Mouse (Mus musculus): ENCODE measurements around the gene Spata32. TPM values are rescaled to one million over a fixed set of nuclear protein-coding genes. Genes with fewer than 3 reads are reported as not detected.

The Spata32 gene
- polyA plus RNA-seq, 1 experiment from 2014 or later = not detected

DNA sequence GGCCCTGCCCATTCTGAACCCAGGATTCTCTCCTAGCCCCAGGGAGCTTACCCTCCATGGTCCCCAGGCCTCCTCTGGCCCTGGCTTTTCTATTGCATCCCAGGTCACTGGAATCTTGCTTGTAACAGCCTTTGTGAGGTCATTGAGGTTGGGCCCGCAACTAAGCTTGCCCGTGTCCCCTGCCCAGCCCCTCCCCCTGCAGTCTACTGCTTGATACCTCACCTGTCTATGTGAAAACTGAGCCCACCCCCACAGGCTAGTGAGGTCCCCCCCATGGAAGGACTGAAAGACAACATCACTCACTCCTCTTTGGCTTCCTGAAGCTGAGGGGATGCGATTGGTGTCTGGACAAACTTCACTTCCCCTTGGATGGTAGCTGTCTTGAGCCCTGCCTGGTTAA, 9.8 kb downstream of the Spata32 start, which contains the start of gene 1700023F06Rik:
1700023F06Rik (minus strand) TSS at position 101 of the 400 bp plus-strand sequence.
- 84% methylated on average over 3 of the region's 3 CpGs for WGBS
- no peaks in the 10 kb centered on the region for H3K4me1 ChIP-seq (replicated peaks; ENCODE audit: control insufficient read depth, insufficient read depth, low read length)
- no peak for DNase-seq (ENCODE audit: low spot score)
- no peak within 1 kb of the TSS for H3K9ac ChIP-seq (ENCODE audit: low read length)
- no peak within 1 kb of the TSS for H3K4me2 ChIP-seq (ENCODE audit: low read length)
- no peak within 1 kb of the TSS for H3K4me3 ChIP-seq (ENCODE audit: low read depth, low read length)
- ATAC-seq (replicated peaks; ENCODE audit: low FRiP score, low TSS enrichment, low read depth) = no peak
- H3K27me3 ChIP-seq (replicated peaks; ENCODE audit: control insufficient read depth, insufficient read depth, low read length) = no peaks in the 10 kb centered on the region
- no peaks in the 10 kb centered on the region for H3K36me3 ChIP-seq (ENCODE audit: control insufficient read depth, insufficient read depth, low read length)
- no peak within 1 kb of the TSS for H3K27ac ChIP-seq (ENCODE audit: low read depth)
- H3K9me3 ChIP-seq (ENCODE audit: control insufficient read depth, low read length) = no peaks in the 10 kb centered on the region

DNA sequence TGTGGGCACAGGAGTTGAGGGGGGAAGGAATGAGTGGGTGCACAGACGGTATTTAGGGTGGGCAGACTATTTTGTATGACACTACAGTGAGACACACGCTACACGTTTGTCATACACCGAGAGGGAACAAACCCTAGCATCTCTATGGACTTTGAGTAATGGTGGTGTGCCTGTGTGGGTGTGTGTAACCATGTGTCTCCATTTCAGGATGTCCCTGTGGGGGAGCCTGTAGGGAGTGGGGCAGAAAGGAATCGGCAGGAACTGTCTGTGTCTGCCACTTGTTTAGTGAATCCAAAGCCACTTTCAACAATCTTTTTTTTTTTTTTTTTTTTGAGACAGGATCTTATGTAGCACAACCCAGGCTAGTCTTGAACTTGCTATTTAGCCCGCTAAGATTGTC, 12.0 kb downstream of the Spata32 start:
- Histone ChIP-seq H3K27me3 (replicated peaks; ENCODE audit: control insufficient read depth, insufficient read depth, low read length) (no peaks in the 10 kb centered on the region), H3K4me2 (ENCODE audit: low read length) (no peak overlapping the region), H3K4me1 (replicated peaks; ENCODE audit: control insufficient read depth, insufficient read depth, low read length) (0 out of 2 replicates have a peak, but pooled peaks cover 3% of the 10 kb centered on the region), H3K27ac (ENCODE audit: low read depth) (no peak overlapping the region), H3K9me3 (ENCODE audit: control insufficient read depth, low read length) (no peaks in the 10 kb centered on the region), H3K9ac (ENCODE audit: low read length) (no peak overlapping the region), H3K4me3 (ENCODE audit: low read depth, low read length) (no peak overlapping the region), H3K36me3 (ENCODE audit: control insufficient read depth, insufficient read depth, low read length) (no peaks in the 10 kb centered on the region)
- 92% methylated on average over 6 of the region's 6 CpGs for WGBS
- no peak for ATAC-seq (replicated peaks; ENCODE audit: low FRiP score, low TSS enrichment, low read depth)
- no peak for DNase-seq (ENCODE audit: low spot score)

DNA sequence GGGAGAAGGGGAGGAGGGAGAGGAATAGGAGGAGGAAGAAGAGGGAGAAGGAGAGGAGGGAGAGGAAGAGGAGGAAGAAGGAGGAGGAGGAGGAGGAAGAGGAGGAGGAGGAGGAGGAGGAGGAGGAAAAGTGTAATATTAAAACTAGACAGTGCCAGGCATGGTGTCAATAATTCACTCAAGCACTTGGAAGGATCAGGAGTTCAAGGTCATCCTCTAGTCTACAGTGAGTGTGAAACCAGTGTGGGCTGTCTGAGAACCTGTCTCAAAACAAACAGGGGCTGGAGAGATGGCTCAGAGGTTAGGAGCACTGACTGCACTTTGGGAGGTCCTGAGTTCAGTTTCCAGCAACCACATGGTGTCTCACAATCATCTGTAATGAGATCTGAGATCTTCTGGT, 15.9 kb downstream of the Spata32 start:
- no peak for ATAC-seq (replicated peaks; ENCODE audit: low FRiP score, low TSS enrichment, low read depth)
- H3K9me3 ChIP-seq (ENCODE audit: control insufficient read depth, low read length) = no peaks in the 10 kb centered on the region
- no peak overlapping the region for H3K4me3 ChIP-seq (ENCODE audit: low read depth, low read length)

DNA sequence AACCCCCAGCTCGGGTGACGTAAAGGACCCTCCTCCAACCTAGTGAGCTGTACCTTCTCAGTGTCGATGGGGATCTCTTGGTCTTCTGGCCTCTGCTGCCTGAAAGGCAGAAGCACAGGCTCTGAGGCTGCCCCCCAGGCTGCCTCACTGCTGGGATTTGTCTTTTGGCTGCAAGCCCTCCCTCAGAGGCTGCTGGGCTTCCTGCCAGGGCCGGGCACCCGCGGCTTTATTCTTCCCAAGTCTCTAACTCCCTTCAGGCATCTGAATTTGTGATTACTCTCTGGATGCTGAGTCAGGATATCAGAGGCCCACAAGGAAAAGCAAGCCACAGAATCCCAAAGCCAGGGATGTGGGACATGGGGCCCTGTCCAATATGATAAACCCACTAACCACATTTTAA, 16.6 kb downstream of the Spata32 start:
- Histone ChIP-seq H3K27ac (ENCODE audit: low read depth) (no peak overlapping the region; the same call in 1 of the 2 replicates), H3K36me3 (ENCODE audit: control insufficient read depth, insufficient read depth, low read length) (no peaks in the 10 kb centered on the region), H3K4me1 (replicated peaks; ENCODE audit: control insufficient read depth, insufficient read depth, low read length) (peaks cover 16% of the 10 kb centered on the region; the same call in 1 of the 2 replicates), H3K9ac (ENCODE audit: low read length) (no peak overlapping the region), H3K4me3 (ENCODE audit: low read depth, low read length) (no peak overlapping the region), H3K27me3 (replicated peaks; ENCODE audit: control insufficient read depth, insufficient read depth, low read length) (peaks cover 42% of the 10 kb centered on the region), H3K4me2 (ENCODE audit: low read length) (no peak overlapping the region), H3K9me3 (ENCODE audit: control insufficient read depth, low read length) (no peaks in the 10 kb centered on the region)
- DNase-seq (ENCODE audit: low spot score) = no peak
- WGBS = 28% methylated on average over 6 of the region's 6 CpGs
- no peak for ATAC-seq (replicated peaks; ENCODE audit: low FRiP score, low TSS enrichment, low read depth)

More for the DNA sequence above, 15.9 kb downstream of the Spata32 start:
- no peak overlapping the region for H3K27ac ChIP-seq (ENCODE audit: low read depth)
- H3K4me1 ChIP-seq (replicated peaks; ENCODE audit: control insufficient read depth, insufficient read depth, low read length) = peaks cover 16% of the 10 kb centered on the region; the same call in 1 of the 2 replicates
- no peaks in the 10 kb centered on the region for H3K36me3 ChIP-seq (ENCODE audit: control insufficient read depth, insufficient read depth, low read length)
- no peak overlapping the region for H3K9ac ChIP-seq (ENCODE audit: low read length)
- DNase-seq (ENCODE audit: low spot score) = no peak
- H3K4me2 ChIP-seq (ENCODE audit: low read length) = no peak overlapping the region
- H3K27me3 ChIP-seq (replicated peaks; ENCODE audit: control insufficient read depth, insufficient read depth, low read length) = peaks cover 36% of the 10 kb centered on the region

DNA sequence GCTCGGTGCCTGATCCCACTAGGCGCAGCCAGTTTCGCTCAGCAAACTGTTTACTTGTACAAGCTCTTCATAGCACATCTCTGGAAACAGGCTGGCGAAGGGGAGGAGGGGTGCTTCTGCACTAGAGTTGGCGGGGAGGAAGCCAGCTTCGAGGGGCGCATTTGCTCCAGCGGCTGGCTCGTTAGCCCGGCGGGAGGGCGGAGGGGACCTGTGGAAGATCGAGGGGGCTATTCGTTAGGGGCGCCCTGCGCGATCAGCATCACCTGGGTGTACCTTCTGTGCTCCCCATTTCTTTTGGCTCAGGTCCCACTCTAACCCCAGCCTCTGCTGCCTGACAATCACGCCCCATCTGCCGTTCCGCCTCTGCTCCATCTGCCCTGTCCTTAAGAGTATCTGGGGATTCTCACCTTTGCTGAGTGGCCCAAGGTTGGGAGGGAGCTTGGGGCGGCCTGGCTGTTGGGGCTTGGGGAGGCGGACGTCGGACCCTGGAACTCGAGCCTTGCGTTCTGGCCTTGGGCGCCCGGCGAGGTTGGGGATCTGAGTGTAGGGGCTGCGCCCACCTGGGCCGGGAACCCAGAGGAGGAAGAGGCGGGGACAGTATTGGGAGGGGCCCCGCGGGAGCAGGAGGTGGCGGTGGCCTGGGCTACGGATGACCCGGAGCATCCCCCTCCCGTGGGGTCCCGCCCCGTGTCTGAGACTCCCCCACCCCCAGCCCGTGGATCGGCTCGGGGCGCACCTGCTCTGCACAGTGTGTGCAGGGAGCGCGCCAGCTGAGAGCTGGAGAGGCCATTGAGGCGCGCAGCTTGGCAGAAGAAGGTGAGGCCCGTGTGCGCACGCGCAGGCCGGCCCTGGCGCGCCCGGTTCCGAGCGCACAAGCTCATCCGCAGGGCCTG, 19.1 kb downstream of the Spata32 start:
- Histone ChIP-seq H3K27ac (ENCODE audit: low read depth) (no peak overlapping the region), H3K4me3 (ENCODE audit: low read depth, low read length) (peak overlapping the region; percentile 27), H3K9ac (ENCODE audit: low read length) (peak overlapping the region; percentile 14; the same call in 1 of the 2 replicates), H3K4me1 (replicated peaks; ENCODE audit: control insufficient read depth, insufficient read depth, low read length) (peaks cover 16% of the 10 kb centered on the region; the same call in 1 of the 2 replicates), H3K36me3 (ENCODE audit: control insufficient read depth, insufficient read depth, low read length) (no peaks in the 10 kb centered on the region), H3K9me3 (ENCODE audit: control insufficient read depth, low read length) (no peaks in the 10 kb centered on the region), H3K4me2 (ENCODE audit: low read length) (peak overlapping the region; percentile 64), H3K27me3 (replicated peaks; ENCODE audit: control insufficient read depth, insufficient read depth, low read length) (peaks cover 63% of the 10 kb centered on the region)
- peak; percentile 57 for ATAC-seq (replicated peaks; ENCODE audit: low FRiP score, low TSS enrichment, low read depth)
- under 1% methylated on average over 59 of the region's 59 CpGs for WGBS
- DNase-seq (ENCODE audit: low spot score) = no peak

DNA sequence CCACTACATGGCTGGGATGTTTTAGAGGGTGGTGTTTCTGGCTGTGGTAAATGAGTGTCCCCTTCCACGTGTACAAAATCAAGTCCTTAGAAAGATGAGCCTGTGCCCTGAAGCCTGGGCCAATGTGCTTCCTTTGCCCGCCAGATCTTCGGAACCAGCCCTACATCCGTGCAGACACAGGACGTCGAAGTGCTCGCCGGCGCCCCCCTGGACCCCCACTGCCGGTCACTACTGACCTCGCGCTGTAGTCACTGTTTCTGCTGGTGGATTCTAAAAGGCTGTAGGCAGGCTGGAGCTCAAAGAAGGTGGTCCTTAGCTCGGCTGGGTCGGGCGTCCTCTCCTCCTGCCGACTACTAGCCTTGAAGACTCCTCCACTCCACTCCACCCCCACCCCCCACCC, 19.9 kb downstream of the Spata32 start:
- no peak for ATAC-seq (replicated peaks; ENCODE audit: low FRiP score, low TSS enrichment, low read depth)
- Histone ChIP-seq H3K4me2 (ENCODE audit: low read length) (peak overlapping the region; percentile 64), H3K4me1 (replicated peaks; ENCODE audit: control insufficient read depth, insufficient read depth, low read length) (peaks cover 16% of the 10 kb centered on the region; the same call in 1 of the 2 replicates), H3K9ac (ENCODE audit: low read length) (no peak overlapping the region), H3K27me3 (replicated peaks; ENCODE audit: control insufficient read depth, insufficient read depth, low read length) (peaks cover 71% of the 10 kb centered on the region), H3K9me3 (ENCODE audit: control insufficient read depth, low read length) (no peaks in the 10 kb centered on the region), H3K36me3 (ENCODE audit: control insufficient read depth, insufficient read depth, low read length) (no peaks in the 10 kb centered on the region), H3K4me3 (ENCODE audit: low read depth, low read length) (peak overlapping the region; percentile 27; the same call in 1 of the 2 replicates), H3K27ac (ENCODE audit: low read depth) (no peak overlapping the region)
- 9% methylated on average over 16 of the region's 16 CpGs for WGBS
- no peak for DNase-seq (ENCODE audit: low spot score)

DNA sequence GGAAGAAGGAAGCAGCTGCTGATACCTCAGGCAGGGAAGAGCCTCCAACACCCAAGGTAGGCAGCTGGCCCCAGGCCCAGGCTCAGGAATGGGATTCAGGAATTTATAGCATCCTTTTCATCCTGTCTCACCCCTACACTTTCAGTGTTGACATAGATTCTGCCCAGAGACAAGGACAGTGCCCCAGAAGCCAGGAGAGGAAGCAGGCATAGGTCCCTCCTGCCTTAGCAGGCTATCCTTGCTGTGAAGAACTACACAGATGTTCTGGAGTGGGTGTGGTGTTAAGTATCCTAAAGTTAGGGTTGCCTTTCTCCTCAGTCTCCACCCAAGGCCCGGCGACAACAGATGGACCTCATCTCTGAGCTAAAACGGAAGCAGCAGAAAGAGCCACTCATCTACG, 20.9 kb downstream of the Spata32 start:
- DNase-seq (ENCODE audit: low spot score) = no peak
- H3K27ac ChIP-seq (ENCODE audit: low read depth) = no peak overlapping the region
- H3K9me3 ChIP-seq (ENCODE audit: control insufficient read depth, low read length) = no peaks in the 10 kb centered on the region
- H3K27me3 ChIP-seq (replicated peaks; ENCODE audit: control insufficient read depth, insufficient read depth, low read length) = peaks cover 81% of the 10 kb centered on the region
- H3K9ac ChIP-seq (ENCODE audit: low read length) = no peak overlapping the region
- H3K4me1 ChIP-seq (replicated peaks; ENCODE audit: control insufficient read depth, insufficient read depth, low read length) = peaks cover 16% of the 10 kb centered on the region; the same call in 1 of the 2 replicates
- H3K4me2 ChIP-seq (ENCODE audit: low read length) = no peak overlapping the region
- ATAC-seq (replicated peaks; ENCODE audit: low FRiP score, low TSS enrichment, low read depth) = no peak
- H3K4me3 ChIP-seq (ENCODE audit: low read depth, low read length) = no peak overlapping the region
- no peaks in the 10 kb centered on the region for H3K36me3 ChIP-seq (ENCODE audit: control insufficient read depth, insufficient read depth, low read length)
- WGBS = 74% methylated on average over 4 of the region's 4 CpGs

DNA sequence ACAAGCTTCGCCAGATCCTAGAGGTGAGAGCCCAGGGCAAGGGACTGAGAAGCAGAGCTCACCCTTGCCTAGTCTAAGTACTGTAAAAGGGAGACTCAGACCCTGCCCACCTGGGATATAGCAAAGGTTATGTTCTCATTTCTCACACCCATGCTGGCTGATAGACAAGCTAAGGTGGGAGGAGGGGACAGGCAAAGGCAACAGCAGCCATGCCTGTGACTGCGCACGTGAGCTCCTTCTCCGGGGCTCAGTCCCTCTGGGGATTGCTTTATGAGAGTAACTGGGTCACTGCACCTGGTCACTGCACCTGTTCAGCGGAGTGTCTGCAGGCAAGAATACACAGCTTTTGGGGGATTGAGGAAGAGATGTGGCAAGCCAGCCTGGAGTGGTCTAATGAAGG, 22.6 kb downstream of the Spata32 start:
- 81% methylated on average over 5 of the region's 5 CpGs for WGBS
- H3K36me3 ChIP-seq (ENCODE audit: control insufficient read depth, insufficient read depth, low read length) = no peaks in the 10 kb centered on the region
- peaks cover 13% of the 10 kb centered on the region; the same call in 1 of the 2 replicates for H3K4me1 ChIP-seq (replicated peaks; ENCODE audit: control insufficient read depth, insufficient read depth, low read length)
- H3K9me3 ChIP-seq (ENCODE audit: control insufficient read depth, low read length) = no peaks in the 10 kb centered on the region
- H3K4me2 ChIP-seq (ENCODE audit: low read length) = no peak overlapping the region
- DNase-seq (ENCODE audit: low spot score) = no peak
- no peak for ATAC-seq (replicated peaks; ENCODE audit: low FRiP score, low TSS enrichment, low read depth)
- H3K9ac ChIP-seq (ENCODE audit: low read length) = no peak overlapping the region
- H3K27me3 ChIP-seq (replicated peaks; ENCODE audit: control insufficient read depth, insufficient read depth, low read length) = peaks cover 93% of the 10 kb centered on the region
- H3K27ac ChIP-seq (ENCODE audit: low read depth) = no peak overlapping the region
- H3K4me3 ChIP-seq (ENCODE audit: low read depth, low read length) = no peak overlapping the region

Measured in intestine, embryonic 14.5 days (tissue).